Mouse (Mus musculus): Measurements from ENCODE around the gene Dnm3. TPM values are rescaled to one million over a fixed set of nuclear protein-coding genes. Genes with fewer than 3 reads are reported as not detected.

The Dnm3 gene
- polyA plus RNA-seq, 1 experiment from 2014 or later, result 94.2 TPM

DNA sequence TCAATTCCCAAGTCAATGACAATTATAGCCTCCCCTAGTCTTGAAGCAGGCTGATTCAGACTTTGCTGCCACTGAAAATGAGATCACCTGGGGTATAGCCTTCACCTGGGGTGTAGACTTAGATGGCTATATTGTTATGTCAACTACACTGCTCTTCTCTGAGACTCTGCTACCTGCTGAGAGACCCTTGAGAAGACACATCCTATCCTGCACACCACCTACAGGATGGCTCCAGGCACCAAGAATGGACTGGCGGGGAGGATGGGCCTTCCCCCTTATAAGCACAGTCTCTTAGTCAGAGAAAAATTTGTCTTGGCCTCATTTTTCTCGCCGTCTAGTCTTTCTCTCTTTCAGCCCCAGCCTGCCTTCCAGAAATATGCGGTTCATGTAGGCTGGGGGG is 123.1 kb downstream of the Dnm3 start:
- Histone ChIP-seq H3K36me3 (ENCODE audit: control insufficient read depth, insufficient read depth, low read length) (no peaks in the 10 kb centered on the region), H3K27ac (ENCODE audit: low read depth, low read length) (no peak overlapping the region), H3K9ac (replicated peaks; ENCODE audit: low read depth, low read length) (no peak overlapping the region), H3K4me1 (ENCODE audit: control insufficient read depth, insufficient read depth, low read length) (peaks cover 5% of the 10 kb centered on the region; the same call in 1 of the 2 replicates), H3K4me3 (ENCODE audit: low read depth, low read length) (no peak overlapping the region), H3K4me2 (ENCODE audit: low read depth, low read length) (no peak overlapping the region), H3K27me3 (ENCODE audit: control insufficient read depth, insufficient read depth, low read length) (no peaks in the 10 kb centered on the region), H3K9me3 (ENCODE audit: control insufficient read depth, low read length) (no peaks in the 10 kb centered on the region)
- ATAC-seq (ENCODE audit: low read depth), result no peak
- 87% methylated on average over 4 of the region's 4 CpGs for WGBS

DNA sequence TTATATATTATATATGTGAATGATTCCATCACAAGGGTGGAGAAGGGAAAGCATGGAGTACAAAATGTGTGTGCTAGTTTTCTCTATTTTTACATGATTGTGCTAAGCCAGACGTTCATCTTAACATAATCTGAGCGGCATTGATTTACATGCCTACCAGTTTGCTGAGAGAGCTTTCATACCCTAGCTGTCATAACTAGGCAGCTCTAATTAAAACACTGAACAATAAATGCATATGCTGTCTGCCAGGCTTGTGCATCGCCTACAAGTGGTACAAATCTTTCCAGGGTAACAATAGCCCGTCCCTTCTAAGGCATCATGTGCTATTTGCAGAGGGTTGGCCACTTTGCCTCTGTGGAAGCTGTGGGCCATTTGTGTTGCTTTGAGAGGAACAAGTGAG is 124.0 kb downstream of the Dnm3 start:
- Histone ChIP-seq H3K4me2 (ENCODE audit: low read depth, low read length) (no peak overlapping the region), H3K4me3 (ENCODE audit: low read depth, low read length) (no peak overlapping the region), H3K36me3 (ENCODE audit: control insufficient read depth, insufficient read depth, low read length) (no peaks in the 10 kb centered on the region), H3K9ac (replicated peaks; ENCODE audit: low read depth, low read length) (no peak overlapping the region), H3K27me3 (ENCODE audit: control insufficient read depth, insufficient read depth, low read length) (no peaks in the 10 kb centered on the region), H3K4me1 (ENCODE audit: control insufficient read depth, insufficient read depth, low read length) (no peaks in the 10 kb centered on the region), H3K9me3 (ENCODE audit: control insufficient read depth, low read length) (no peaks in the 10 kb centered on the region), H3K27ac (ENCODE audit: low read depth, low read length) (no peak overlapping the region)
- no peak for ATAC-seq (ENCODE audit: low read depth)
- 71% methylated on average over 4 of the region's 4 CpGs for WGBS

DNA sequence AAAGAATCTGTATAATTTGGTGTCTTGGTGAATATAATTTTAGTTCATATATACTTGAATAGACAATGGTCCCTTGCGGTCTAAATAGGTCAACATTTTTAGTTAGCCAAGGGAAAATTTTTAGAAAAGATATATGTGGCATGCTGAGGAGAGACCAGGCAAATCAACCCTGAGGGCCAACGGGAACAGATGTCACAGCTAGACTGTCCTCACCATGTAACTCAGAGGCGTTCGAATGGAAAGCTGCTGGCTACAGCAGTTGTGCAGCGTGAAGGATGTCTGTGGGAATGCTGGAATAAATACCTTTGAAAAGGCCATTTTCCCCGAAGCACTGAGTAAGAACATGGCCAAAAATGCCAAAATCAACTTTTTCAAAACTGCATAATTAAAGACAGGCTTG is 128.5 kb downstream of the Dnm3 start:
- Histone ChIP-seq H3K27me3 (ENCODE audit: control insufficient read depth, insufficient read depth, low read length) (no peaks in the 10 kb centered on the region), H3K9ac (replicated peaks; ENCODE audit: low read depth, low read length) (no peak overlapping the region), H3K36me3 (ENCODE audit: control insufficient read depth, insufficient read depth, low read length) (no peaks in the 10 kb centered on the region), H3K27ac (ENCODE audit: low read depth, low read length) (no peak overlapping the region), H3K4me3 (ENCODE audit: low read depth, low read length) (no peak overlapping the region), H3K4me1 (ENCODE audit: control insufficient read depth, insufficient read depth, low read length) (no peaks in the 10 kb centered on the region), H3K4me2 (ENCODE audit: low read depth, low read length) (no peak overlapping the region), H3K9me3 (ENCODE audit: control insufficient read depth, low read length) (no peaks in the 10 kb centered on the region)
- WGBS, result 75% methylated on average over 6 of the region's 6 CpGs
- no peak for ATAC-seq (ENCODE audit: low read depth)

DNA sequence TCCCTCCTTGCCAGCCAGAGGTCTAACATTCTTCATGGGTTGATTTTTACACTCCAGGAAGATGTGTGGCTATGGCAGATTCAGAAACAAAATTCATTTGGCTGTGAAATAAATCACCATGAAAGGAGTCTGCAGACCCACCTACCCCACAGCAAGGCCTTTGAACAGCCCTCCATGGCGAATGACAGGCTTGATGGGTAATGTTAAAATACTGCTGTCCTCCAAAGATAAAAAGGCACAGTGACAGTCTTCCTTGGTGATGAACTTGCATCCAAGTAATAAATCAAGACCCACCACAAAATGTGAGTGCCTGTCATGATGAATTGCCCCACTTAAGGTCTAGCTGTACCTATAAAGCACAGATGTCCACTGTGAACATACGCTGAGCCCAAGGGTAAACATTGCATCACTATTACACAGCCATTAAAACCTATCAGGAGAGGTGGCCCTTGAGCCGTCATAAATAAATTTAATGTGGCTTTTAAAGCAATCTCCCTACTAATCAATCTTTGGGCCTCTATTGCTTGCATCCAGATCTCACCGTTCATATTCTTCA is 131.3 kb downstream of the Dnm3 start:
- Histone ChIP-seq H3K4me2 (ENCODE audit: low read depth, low read length) (no peak overlapping the region), H3K27ac (ENCODE audit: low read depth, low read length) (no peak overlapping the region), H3K36me3 (ENCODE audit: control insufficient read depth, insufficient read depth, low read length) (no peaks in the 10 kb centered on the region), H3K9ac (replicated peaks; ENCODE audit: low read depth, low read length) (no peak overlapping the region), H3K4me3 (ENCODE audit: low read depth, low read length) (no peak overlapping the region), H3K9me3 (ENCODE audit: control insufficient read depth, low read length) (no peaks in the 10 kb centered on the region), H3K27me3 (ENCODE audit: control insufficient read depth, insufficient read depth, low read length) (no peaks in the 10 kb centered on the region), H3K4me1 (ENCODE audit: control insufficient read depth, insufficient read depth, low read length) (no peaks in the 10 kb centered on the region)
- 58% methylated on average over 4 of the region's 4 CpGs for WGBS
- ATAC-seq (ENCODE audit: low read depth), result peak; percentile 84

DNA sequence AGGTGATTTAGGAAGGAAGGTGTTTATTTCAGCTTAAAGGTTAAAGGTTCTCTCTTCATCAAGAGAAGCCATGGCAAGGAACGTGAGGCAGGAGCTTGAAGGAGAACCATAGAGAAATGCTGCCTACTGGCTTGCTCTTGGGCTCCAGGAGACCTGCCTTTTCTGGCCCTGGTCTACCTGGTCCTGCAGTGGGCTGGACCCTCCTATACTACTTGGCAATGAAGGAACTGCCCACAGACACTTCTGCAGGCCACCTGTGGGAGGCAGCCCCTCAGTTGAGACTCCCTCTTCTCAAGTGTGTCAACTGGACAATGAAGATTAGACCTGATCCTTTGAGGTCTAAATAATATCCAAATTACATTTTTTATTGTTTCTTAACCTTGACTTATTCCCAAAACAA is 140.7 kb downstream of the Dnm3 start:
- Histone ChIP-seq H3K4me2 (ENCODE audit: low read depth, low read length) (no peak overlapping the region), H3K9ac (replicated peaks; ENCODE audit: low read depth, low read length) (no peak overlapping the region), H3K9me3 (ENCODE audit: control insufficient read depth, low read length) (no peaks in the 10 kb centered on the region), H3K4me1 (ENCODE audit: control insufficient read depth, insufficient read depth, low read length) (no peaks in the 10 kb centered on the region), H3K36me3 (ENCODE audit: control insufficient read depth, insufficient read depth, low read length) (no peaks in the 10 kb centered on the region), H3K4me3 (ENCODE audit: low read depth, low read length) (no peak overlapping the region), H3K27me3 (ENCODE audit: control insufficient read depth, insufficient read depth, low read length) (no peaks in the 10 kb centered on the region), H3K27ac (ENCODE audit: low read depth, low read length) (no peak overlapping the region)
- WGBS, result 94% methylated on average over 1 of the region's 1 CpGs
- ATAC-seq (ENCODE audit: low read depth), result peak; percentile 46; the same call in 1 of the 2 replicates

DNA sequence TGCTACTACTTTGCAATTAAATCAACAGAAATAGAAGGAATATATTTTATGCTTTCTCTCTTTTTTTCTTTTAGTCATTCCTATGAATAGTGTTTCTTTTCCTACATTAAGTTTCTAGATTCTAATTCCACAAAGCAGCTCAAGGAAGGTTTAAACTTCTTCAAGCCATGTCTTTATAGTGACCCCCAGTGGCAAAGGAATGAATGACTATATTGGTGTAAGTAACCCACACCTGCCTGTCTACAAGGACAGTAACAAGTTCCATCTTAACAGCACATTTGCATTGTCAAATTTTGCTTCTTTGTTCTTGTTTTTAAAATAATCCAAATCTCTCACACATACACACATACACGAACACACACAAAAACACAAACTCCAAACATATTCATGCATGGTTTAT is 141.2 kb downstream of the Dnm3 start:
- Histone ChIP-seq H3K4me2 (ENCODE audit: low read depth, low read length) (no peak overlapping the region), H3K4me3 (ENCODE audit: low read depth, low read length) (no peak overlapping the region), H3K4me1 (ENCODE audit: control insufficient read depth, insufficient read depth, low read length) (no peaks in the 10 kb centered on the region), H3K9me3 (ENCODE audit: control insufficient read depth, low read length) (no peaks in the 10 kb centered on the region), H3K27ac (ENCODE audit: low read depth, low read length) (no peak overlapping the region), H3K27me3 (ENCODE audit: control insufficient read depth, insufficient read depth, low read length) (no peaks in the 10 kb centered on the region), H3K36me3 (ENCODE audit: control insufficient read depth, insufficient read depth, low read length) (no peaks in the 10 kb centered on the region), H3K9ac (replicated peaks; ENCODE audit: low read depth, low read length) (no peak overlapping the region)
- WGBS, result 43% methylated on average over 1 of the region's 1 CpGs
- ATAC-seq (ENCODE audit: low read depth), result peak; percentile 51

DNA sequence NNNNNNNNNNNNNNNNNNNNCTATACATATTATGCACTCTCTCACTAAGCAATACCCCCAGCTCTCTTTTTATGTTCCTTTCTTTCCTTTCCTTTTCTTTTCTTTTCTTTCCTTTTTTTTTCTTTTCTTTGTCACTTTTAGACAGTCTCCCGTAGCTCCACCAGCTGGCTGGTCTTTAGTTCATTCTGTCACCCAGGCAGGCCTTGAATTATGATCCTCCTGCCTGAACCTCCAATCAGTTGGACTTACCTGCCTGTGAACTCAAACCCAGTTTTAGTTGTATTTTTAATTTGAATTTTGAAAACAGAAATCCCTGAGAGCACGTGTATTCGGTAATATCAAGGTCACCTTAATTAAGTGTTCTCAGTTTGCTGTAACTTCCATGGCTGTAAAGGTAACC is 141.6 kb downstream of the Dnm3 start:
- Histone ChIP-seq H3K36me3 (ENCODE audit: control insufficient read depth, insufficient read depth, low read length) (no peaks in the 10 kb centered on the region), H3K4me3 (ENCODE audit: low read depth, low read length) (no peak overlapping the region), H3K27ac (ENCODE audit: low read depth, low read length) (no peak overlapping the region), H3K9ac (replicated peaks; ENCODE audit: low read depth, low read length) (no peak overlapping the region), H3K4me2 (ENCODE audit: low read depth, low read length) (no peak overlapping the region), H3K4me1 (ENCODE audit: control insufficient read depth, insufficient read depth, low read length) (no peaks in the 10 kb centered on the region), H3K27me3 (ENCODE audit: control insufficient read depth, insufficient read depth, low read length) (no peaks in the 10 kb centered on the region), H3K9me3 (ENCODE audit: control insufficient read depth, low read length) (no peaks in the 10 kb centered on the region)
- ATAC-seq (ENCODE audit: low read depth), result peak; percentile 34; the same call in 1 of the 2 replicates
- WGBS, result 38% methylated on average over 3 of the region's 3 CpGs

DNA sequence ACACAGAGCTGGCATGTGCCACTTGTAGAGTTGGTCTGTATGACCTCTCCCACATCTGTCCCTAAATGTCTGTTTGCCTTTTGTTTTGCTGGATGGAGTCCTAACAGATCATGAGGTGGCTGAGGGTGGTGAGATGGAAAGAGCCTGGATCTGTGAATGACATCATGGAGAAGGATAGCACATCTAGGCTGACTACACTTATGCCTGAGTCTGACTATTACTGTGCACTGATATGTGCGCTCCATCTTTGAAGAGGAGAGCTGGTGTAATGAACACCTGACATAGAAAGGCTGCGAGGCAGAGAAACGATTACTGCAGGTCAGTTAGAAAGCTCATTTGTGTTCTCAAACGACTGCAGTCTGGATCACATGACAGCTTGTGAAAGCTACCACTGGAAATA is 149.2 kb downstream of the Dnm3 start:
- no peak overlapping the region for H3K4me3 ChIP-seq (ENCODE audit: low read depth, low read length)
- H3K9ac ChIP-seq (replicated peaks; ENCODE audit: low read depth, low read length), result no peak overlapping the region
- ATAC-seq (ENCODE audit: low read depth), result no peak
- H3K4me2 ChIP-seq (ENCODE audit: low read depth, low read length), result no peak overlapping the region
- no peaks in the 10 kb centered on the region for H3K9me3 ChIP-seq (ENCODE audit: control insufficient read depth, low read length)
- H3K36me3 ChIP-seq (ENCODE audit: control insufficient read depth, insufficient read depth, low read length), result no peaks in the 10 kb centered on the region
- H3K27me3 ChIP-seq (ENCODE audit: control insufficient read depth, insufficient read depth, low read length), result no peaks in the 10 kb centered on the region
- no peak overlapping the region for H3K27ac ChIP-seq (ENCODE audit: low read depth, low read length)
- no peaks in the 10 kb centered on the region for H3K4me1 ChIP-seq (ENCODE audit: control insufficient read depth, insufficient read depth, low read length)
- 61% methylated on average over 4 of the region's 4 CpGs for WGBS

DNA sequence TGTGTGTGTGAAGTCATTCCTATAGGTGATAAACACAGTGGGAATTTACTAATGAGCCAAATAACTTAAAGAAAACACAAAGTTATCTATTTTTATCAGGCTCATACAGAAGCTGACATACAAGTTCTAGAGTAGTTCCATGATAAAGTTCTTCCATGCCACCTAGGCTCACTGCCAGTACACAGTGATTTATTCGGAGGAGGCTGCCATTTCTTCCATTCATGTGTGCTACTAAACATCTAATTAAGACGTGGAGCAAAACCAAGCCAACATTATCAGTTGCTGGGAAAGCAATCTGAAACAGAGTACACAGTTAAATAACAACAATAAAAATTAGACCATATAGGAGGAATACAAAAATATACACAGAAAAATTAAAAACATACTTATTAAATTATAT is 150.2 kb downstream of the Dnm3 start:
- Histone ChIP-seq H3K27ac (ENCODE audit: low read depth, low read length) (no peak overlapping the region), H3K27me3 (ENCODE audit: control insufficient read depth, insufficient read depth, low read length) (no peaks in the 10 kb centered on the region), H3K4me1 (ENCODE audit: control insufficient read depth, insufficient read depth, low read length) (no peaks in the 10 kb centered on the region), H3K4me2 (ENCODE audit: low read depth, low read length) (no peak overlapping the region), H3K9me3 (ENCODE audit: control insufficient read depth, low read length) (no peaks in the 10 kb centered on the region), H3K4me3 (ENCODE audit: low read depth, low read length) (no peak overlapping the region), H3K36me3 (ENCODE audit: control insufficient read depth, insufficient read depth, low read length) (no peaks in the 10 kb centered on the region), H3K9ac (replicated peaks; ENCODE audit: low read depth, low read length) (no peak overlapping the region)
- no peak for ATAC-seq (ENCODE audit: low read depth)
- 57% methylated on average over 2 of the region's 2 CpGs for WGBS
